Mouse (Mus musculus) olfactory bulb, adult 2 months (tissue): ENCODE measurements around the gene Rgs6.

Experiments
- CTCF ChIP-seq: fragments of 200-500 bp; IDR thresholded peaks from 2 replicates; pipeline ENCODE4 v1.5.1; 2012; ENCODE audit warnings: low read depth, mild to moderate bottlenecking, low read length, moderate library complexity; ENCODE audit not compliant: insufficient read depth
- POLR2A ChIP-seq: fragments of 200-500 bp; IDR thresholded peaks from 2 replicates; pipeline ENCODE4 v1.6.1; 2012; ENCODE audit warnings: mild to moderate bottlenecking, low read depth, low read length, moderate library complexity; ENCODE audit not compliant: insufficient read depth

- no peak for TF ChIP-seq CTCF
- TF ChIP-seq POLR2A: no peak
Measured at GRCm38 (mm10) chr12:82971176-82971575, 383.1 kb downstream of the Rgs6 start.
